Mouse (Mus musculus): Measurements from ENCODE around the gene Mast4. TPM values are rescaled to one million over a fixed set of nuclear protein-coding genes. Genes with fewer than 3 reads are reported as not detected.

The Mast4 gene
- total and polyA plus RNA-seq, 3 experiments, result 0.04 to 1.1 (median 0.23) TPM

DNA sequence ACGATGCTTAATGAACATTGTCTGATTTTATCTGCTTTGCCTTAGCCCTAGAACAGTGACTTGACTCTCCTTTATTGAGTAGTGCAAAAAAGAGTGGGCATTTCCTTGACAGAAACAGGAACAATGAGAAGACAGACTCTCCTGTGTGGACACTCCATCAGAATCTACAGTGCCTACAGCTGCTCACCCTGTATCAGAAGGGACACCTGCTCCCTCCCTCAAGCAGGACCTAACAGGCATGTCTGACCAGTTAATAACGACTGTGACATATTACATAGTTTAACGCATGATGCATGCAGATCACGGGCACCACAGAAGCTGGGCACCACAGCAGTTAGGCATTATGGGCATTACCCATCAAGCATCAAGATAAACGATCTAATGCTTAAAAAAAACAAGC lies 193.0 kb downstream of the Mast4 start:
- H3K36me3 ChIP-seq (replicated peaks), result no peaks in the 10 kb centered on the region
- ATAC-seq (ENCODE audit: extremely low read depth, insufficient number of reproducible peaks, low FRiP score, poor library complexity, severe bottlenecking) (no peak), DNase-seq (ENCODE audit: low spot score) (no peak)
- H3K4me1 ChIP-seq (ENCODE audit: insufficient read depth, low read depth, low read length), result no peaks in the 10 kb centered on the region
- peaks cover 5% of the 10 kb centered on the region for H3K27me3 ChIP-seq (ENCODE audit: insufficient read depth, low read length)
- no peak overlapping the region for H3K4me3 ChIP-seq (ENCODE audit: low read depth, low read length)
- H3K9me3 ChIP-seq (replicated peaks), result no peaks in the 10 kb centered on the region
- TF ChIP-seq POLR2AphosphoS5 (IDR thresholded peaks at IDR 0.05; ENCODE audit: insufficient replicate concordance, low read depth, low read length) (no peak), TAL1 (conservative IDR thresholded peaks at IDR 0.05; ENCODE audit: low read depth, low read length) (no peak), GATA1 (IDR thresholded peaks at IDR 0.05; ENCODE audit: borderline replicate concordance, low read length) (no peak), GATA2 (IDR thresholded peaks at IDR 0.05; ENCODE audit: borderline replicate concordance, low read depth, low read length) (no peak), CTCF (IDR thresholded peaks at IDR 0.05; ENCODE audit: low read depth, low read length) (no peak)

GRCm38 (mm10) chr13:103140051-103140450 lies 194.2 kb downstream of the Mast4 start:
- no peak overlapping the region for H3K4me3 ChIP-seq (ENCODE audit: low read depth, low read length)
- no peaks in the 10 kb centered on the region for H3K9me3 ChIP-seq (replicated peaks)
- H3K4me1 ChIP-seq (ENCODE audit: insufficient read depth, low read depth, low read length), result no peaks in the 10 kb centered on the region
- peaks cover 5% of the 10 kb centered on the region for H3K27me3 ChIP-seq (ENCODE audit: insufficient read depth, low read length)
- no peaks in the 10 kb centered on the region for H3K36me3 ChIP-seq (replicated peaks)
- TF ChIP-seq CTCF (IDR thresholded peaks at IDR 0.05; ENCODE audit: low read depth, low read length) (no peak), GATA1 (IDR thresholded peaks at IDR 0.05; ENCODE audit: borderline replicate concordance, low read length) (no peak), GATA2 (IDR thresholded peaks at IDR 0.05; ENCODE audit: borderline replicate concordance, low read depth, low read length) (no peak), TAL1 (conservative IDR thresholded peaks at IDR 0.05; ENCODE audit: low read depth, low read length) (no peak), POLR2AphosphoS5 (IDR thresholded peaks at IDR 0.05; ENCODE audit: insufficient replicate concordance, low read depth, low read length) (no peak)
- no peak for ATAC-seq (ENCODE audit: extremely low read depth, insufficient number of reproducible peaks, low FRiP score, poor library complexity, severe bottlenecking)
- DNase-seq (ENCODE audit: low spot score), result no peak

GRCm38 (mm10) chr13:103138298-103138697 lies 196.0 kb downstream of the Mast4 start:
- H3K27me3 ChIP-seq (ENCODE audit: insufficient read depth, low read length), result peaks cover 5% of the 10 kb centered on the region
- no peak overlapping the region for H3K4me3 ChIP-seq (ENCODE audit: low read depth, low read length)
- TF ChIP-seq CTCF (IDR thresholded peaks at IDR 0.05; ENCODE audit: low read depth, low read length) (no peak), POLR2AphosphoS5 (IDR thresholded peaks at IDR 0.05; ENCODE audit: insufficient replicate concordance, low read depth, low read length) (no peak), GATA2 (IDR thresholded peaks at IDR 0.05; ENCODE audit: borderline replicate concordance, low read depth, low read length) (no peak), GATA1 (IDR thresholded peaks at IDR 0.05; ENCODE audit: borderline replicate concordance, low read length) (no peak), TAL1 (conservative IDR thresholded peaks at IDR 0.05; ENCODE audit: low read depth, low read length) (no peak)
- ATAC-seq (ENCODE audit: extremely low read depth, insufficient number of reproducible peaks, low FRiP score, poor library complexity, severe bottlenecking) (no peak), DNase-seq (ENCODE audit: low spot score) (no peak)
- no peaks in the 10 kb centered on the region for H3K9me3 ChIP-seq (replicated peaks)
- no peaks in the 10 kb centered on the region for H3K4me1 ChIP-seq (ENCODE audit: insufficient read depth, low read depth, low read length)
- H3K36me3 ChIP-seq (replicated peaks), result no peaks in the 10 kb centered on the region

GRCm38 (mm10) chr13:103135224-103135883 lies 198.9 kb downstream of the Mast4 start:
- no peak for TF ChIP-seq TAL1 (conservative IDR thresholded peaks at IDR 0.05; ENCODE audit: low read depth, low read length)
- no peak for TF ChIP-seq GATA2 (IDR thresholded peaks at IDR 0.05; ENCODE audit: borderline replicate concordance, low read depth, low read length)
- TF ChIP-seq POLR2AphosphoS5 (IDR thresholded peaks at IDR 0.05; ENCODE audit: insufficient replicate concordance, low read depth, low read length), result no peak
- TF ChIP-seq GATA1 (IDR thresholded peaks at IDR 0.05; ENCODE audit: borderline replicate concordance, low read length), result no peak
- no peak for TF ChIP-seq CTCF (IDR thresholded peaks at IDR 0.05; ENCODE audit: low read depth, low read length)
- no peak for DNase-seq (ENCODE audit: low spot score)
- Histone ChIP-seq H3K4me1 (ENCODE audit: insufficient read depth, low read depth, low read length) (no peaks in the 10 kb centered on the region), H3K4me3 (ENCODE audit: low read depth, low read length) (no peak overlapping the region), H3K9me3 (replicated peaks) (no peaks in the 10 kb centered on the region), H3K36me3 (replicated peaks) (no peaks in the 10 kb centered on the region), H3K27me3 (ENCODE audit: insufficient read depth, low read length) (peaks cover 3% of the 10 kb centered on the region; the same call in 1 of the 2 replicates)
- ATAC-seq (ENCODE audit: extremely low read depth, insufficient number of reproducible peaks, low FRiP score, poor library complexity, severe bottlenecking), result no peak

GRCm38 (mm10) chr13:103131781-103132180 lies 202.5 kb downstream of the Mast4 start:
- DNase-seq (ENCODE audit: low spot score) (no peak), ATAC-seq (ENCODE audit: extremely low read depth, insufficient number of reproducible peaks, low FRiP score, poor library complexity, severe bottlenecking) (no peak)
- Histone ChIP-seq H3K4me1 (ENCODE audit: insufficient read depth, low read depth, low read length) (no peaks in the 10 kb centered on the region), H3K9me3 (replicated peaks) (no peaks in the 10 kb centered on the region), H3K4me3 (ENCODE audit: low read depth, low read length) (no peak overlapping the region), H3K27me3 (ENCODE audit: insufficient read depth, low read length) (no peaks in the 10 kb centered on the region), H3K36me3 (replicated peaks) (no peaks in the 10 kb centered on the region)
- TF ChIP-seq TAL1 (conservative IDR thresholded peaks at IDR 0.05; ENCODE audit: low read depth, low read length) (no peak), CTCF (IDR thresholded peaks at IDR 0.05; ENCODE audit: low read depth, low read length) (no peak), GATA2 (IDR thresholded peaks at IDR 0.05; ENCODE audit: borderline replicate concordance, low read depth, low read length) (no peak), GATA1 (IDR thresholded peaks at IDR 0.05; ENCODE audit: borderline replicate concordance, low read length) (no peak), POLR2AphosphoS5 (IDR thresholded peaks at IDR 0.05; ENCODE audit: insufficient replicate concordance, low read depth, low read length) (no peak)

- H3K4me1 ChIP-seq (ENCODE audit: insufficient read depth, low read depth, low read length), result no peaks in the 10 kb centered on the region
- no peak for DNase-seq (ENCODE audit: low spot score)
- H3K27me3 ChIP-seq (ENCODE audit: insufficient read depth, low read length), result no peaks in the 10 kb centered on the region
- H3K4me3 ChIP-seq (ENCODE audit: low read depth, low read length), result no peak overlapping the region
- ATAC-seq (ENCODE audit: extremely low read depth, insufficient number of reproducible peaks, low FRiP score, poor library complexity, severe bottlenecking), result no peak
- no peaks in the 10 kb centered on the region for H3K36me3 ChIP-seq (replicated peaks)
- H3K9me3 ChIP-seq (replicated peaks), result no peaks in the 10 kb centered on the region
- TF ChIP-seq CTCF (IDR thresholded peaks at IDR 0.05; ENCODE audit: low read depth, low read length), result no peak
- no peak for TF ChIP-seq TAL1 (conservative IDR thresholded peaks at IDR 0.05; ENCODE audit: low read depth, low read length)
- TF ChIP-seq GATA1 (IDR thresholded peaks at IDR 0.05; ENCODE audit: borderline replicate concordance, low read length), result no peak
- no peak for TF ChIP-seq POLR2AphosphoS5 (IDR thresholded peaks at IDR 0.05; ENCODE audit: insufficient replicate concordance, low read depth, low read length)
- no peak for TF ChIP-seq GATA2 (IDR thresholded peaks at IDR 0.05; ENCODE audit: borderline replicate concordance, low read depth, low read length)
Observed at GRCm38 (mm10) chr13:103129130-103129797, 205.0 kb downstream of the Mast4 start.

All from G1E (cell line).